Mouse (Mus musculus): ENCODE data around the gene Lurap1. TPM values are rescaled to one million over a fixed set of nuclear protein-coding genes. Genes with fewer than 3 reads are reported as not detected.

Gene Lurap1
- polyA plus RNA-seq, 1 experiment from 2014 or later: 2.1 TPM

GRCm38 (mm10) chr4:116173752-116174151 is 22.6 kb upstream of the Lurap1 start:
- Histone ChIP-seq H3K27ac (no peak overlapping the region), H3K4me3 (no peak overlapping the region), H3K36me3 (no peaks in the 10 kb centered on the region), H3K27me3 (ENCODE audit: insufficient read depth, poor library complexity, severe bottlenecking) (peaks cover 3% of the 10 kb centered on the region; the same call in 1 of the 2 replicates), H3K9me3 (no peaks in the 10 kb centered on the region), H3K4me1 (replicated peaks) (peaks cover 42% of the 10 kb centered on the region)
- 84% methylated on average over 4 of the region's 4 CpGs for WGBS
- no peak for DNase-seq (ENCODE audit: low spot score)

- H3K27me3 ChIP-seq (ENCODE audit: insufficient read depth, poor library complexity, severe bottlenecking): peaks cover 3% of the 10 kb centered on the region; the same call in 1 of the 2 replicates
- H3K9me3 ChIP-seq: no peaks in the 10 kb centered on the region
- H3K36me3 ChIP-seq: no peaks in the 10 kb centered on the region
- WGBS: 84% methylated on average over 6 of the region's 6 CpGs
- H3K27ac ChIP-seq: no peak within 1 kb of the TSS
- H3K4me1 ChIP-seq (replicated peaks): peaks cover 42% of the 10 kb centered on the region
- H3K4me3 ChIP-seq: no peak within 1 kb of the TSS
- no peak for DNase-seq (ENCODE audit: low spot score)
Measured at GRCm38 (mm10) chr4:116173072-116173471, 21.9 kb upstream of the Lurap1 start, which contains the start of the genes 1700042G07Rik and Gm49337. Gene 1700042G07Rik, plus strand, starts transcription at chr4:116173372. Gene Gm49337, plus strand, starts transcription at chr4:116173384.

GRCm38 (mm10) chr4:116169353-116169672 is 18.2 kb upstream of the Lurap1 start:
- WGBS: 73% methylated on average over 3 of the region's 3 CpGs
- no peak for DNase-seq (ENCODE audit: low spot score)
- no peak overlapping the region for H3K4me3 ChIP-seq
- H3K27ac ChIP-seq: no peak overlapping the region
- H3K27me3 ChIP-seq (ENCODE audit: insufficient read depth, poor library complexity, severe bottlenecking): no peaks in the 10 kb centered on the region
- no peaks in the 10 kb centered on the region for H3K9me3 ChIP-seq
- no peaks in the 10 kb centered on the region for H3K36me3 ChIP-seq
- peaks cover 19% of the 10 kb centered on the region for H3K4me1 ChIP-seq (replicated peaks)

- WGBS: 85% methylated on average over 7 of the region's 8 CpGs
- Histone ChIP-seq H3K27me3 (ENCODE audit: insufficient read depth, poor library complexity, severe bottlenecking) (no peaks in the 10 kb centered on the region), H3K9me3 (no peaks in the 10 kb centered on the region)
Measured at GRCm38 (mm10) chr4:116168617-116169352, 17.6 kb upstream of the Lurap1 start.

GRCm38 (mm10) chr4:116167404-116167803 is 16.3 kb upstream of the Lurap1 start, which contains the start of gene Tspan1:
Gene Tspan1, minus strand, starts transcription at chr4:116167601.
- Histone ChIP-seq H3K36me3 (no peaks in the 10 kb centered on the region), H3K27me3 (ENCODE audit: insufficient read depth, poor library complexity, severe bottlenecking) (no peaks in the 10 kb centered on the region), H3K27ac (no peak within 1 kb of the TSS), H3K9me3 (no peaks in the 10 kb centered on the region), H3K4me3 (no peak within 1 kb of the TSS), H3K4me1 (replicated peaks) (peaks cover 12% of the 10 kb centered on the region; the same call in 1 of the 2 replicates)
- DNase-seq (ENCODE audit: low spot score): no peak
- 33% methylated on average over 7 of the region's 7 CpGs for WGBS

More at GRCm38 (mm10) chr4:116168617-116169352, 17.6 kb upstream of the Lurap1 start:
- peaks cover 16% of the 10 kb centered on the region for H3K4me1 ChIP-seq (replicated peaks)
- peak; percentile 67 for DNase-seq (ENCODE audit: low spot score)
- no peaks in the 10 kb centered on the region for H3K36me3 ChIP-seq
- no peak overlapping the region for H3K4me3 ChIP-seq
- H3K27ac ChIP-seq: no peak overlapping the region

GRCm38 (mm10) chr4:116165708-116166407 is 14.7 kb upstream of the Lurap1 start:
- Histone ChIP-seq H3K27me3 (ENCODE audit: insufficient read depth, poor library complexity, severe bottlenecking) (no peaks in the 10 kb centered on the region), H3K9me3 (no peaks in the 10 kb centered on the region), H3K27ac (no peak overlapping the region), H3K36me3 (peaks cover 6% of the 10 kb centered on the region), H3K4me3 (no peak overlapping the region), H3K4me1 (replicated peaks) (peaks cover 12% of the 10 kb centered on the region; the same call in 1 of the 2 replicates)
- no peak for DNase-seq (ENCODE audit: low spot score)
- WGBS: 72% methylated on average over 8 of the region's 8 CpGs

- no peaks in the 10 kb centered on the region for H3K27me3 ChIP-seq (ENCODE audit: insufficient read depth, poor library complexity, severe bottlenecking)
- WGBS: 88% methylated on average over 2 of the region's 2 CpGs
Measured at GRCm38 (mm10) chr4:116164759-116165554, 13.8 kb upstream of the Lurap1 start.

GRCm38 (mm10) chr4:116162142-116162541 is 11.0 kb upstream of the Lurap1 start:
- WGBS: 80% methylated on average over 4 of the region's 4 CpGs
- no peak for DNase-seq (ENCODE audit: low spot score)
- Histone ChIP-seq H3K4me1 (replicated peaks) (peaks cover 12% of the 10 kb centered on the region; the same call in 1 of the 2 replicates), H3K27ac (no peak overlapping the region), H3K4me3 (no peak overlapping the region), H3K27me3 (ENCODE audit: insufficient read depth, poor library complexity, severe bottlenecking) (no peaks in the 10 kb centered on the region), H3K9me3 (no peaks in the 10 kb centered on the region), H3K36me3 (peaks cover 44% of the 10 kb centered on the region)

More at GRCm38 (mm10) chr4:116164759-116165554, 13.8 kb upstream of the Lurap1 start:
- Histone ChIP-seq H3K27ac (no peak overlapping the region), H3K4me3 (no peak overlapping the region), H3K9me3 (no peaks in the 10 kb centered on the region), H3K36me3 (peaks cover 15% of the 10 kb centered on the region), H3K4me1 (replicated peaks) (peaks cover 12% of the 10 kb centered on the region; the same call in 1 of the 2 replicates)
- DNase-seq (ENCODE audit: low spot score): no peak

- no peaks in the 10 kb centered on the region for H3K9me3 ChIP-seq
- no peak overlapping the region for H3K27ac ChIP-seq
- peaks cover 8% of the 10 kb centered on the region; the same call in 1 of the 2 replicates for H3K4me1 ChIP-seq (replicated peaks)
- no peak overlapping the region for H3K4me3 ChIP-seq
- no peaks in the 10 kb centered on the region for H3K27me3 ChIP-seq (ENCODE audit: insufficient read depth, poor library complexity, severe bottlenecking)
- H3K36me3 ChIP-seq: peaks cover 57% of the 10 kb centered on the region
- WGBS: 81% methylated on average over 3 of the region's 3 CpGs
- DNase-seq (ENCODE audit: low spot score): no peak
Measured at GRCm38 (mm10) chr4:116160769-116161168, 9.6 kb upstream of the Lurap1 start.

GRCm38 (mm10) chr4:116159912-116160311 is 8.8 kb upstream of the Lurap1 start:
- no peak overlapping the region for H3K4me3 ChIP-seq
- no peak overlapping the region for H3K27ac ChIP-seq
- WGBS: 83% methylated on average over 3 of the region's 3 CpGs
- no peaks in the 10 kb centered on the region for H3K9me3 ChIP-seq
- DNase-seq (ENCODE audit: low spot score): no peak
- H3K27me3 ChIP-seq (ENCODE audit: insufficient read depth, poor library complexity, severe bottlenecking): no peaks in the 10 kb centered on the region
- H3K36me3 ChIP-seq: peaks cover 66% of the 10 kb centered on the region
- H3K4me1 ChIP-seq (replicated peaks): 0 out of 2 replicates have a peak, but pooled peaks cover 5% of the 10 kb centered on the region

- H3K9me3 ChIP-seq: no peaks in the 10 kb centered on the region
- H3K27ac ChIP-seq: no peak overlapping the region
- H3K27me3 ChIP-seq (ENCODE audit: insufficient read depth, poor library complexity, severe bottlenecking): no peaks in the 10 kb centered on the region
- H3K4me3 ChIP-seq: no peak overlapping the region
- peaks cover 86% of the 10 kb centered on the region for H3K36me3 ChIP-seq
- WGBS: 84% methylated on average over 2 of the region's 2 CpGs
- H3K4me1 ChIP-seq (replicated peaks): no peaks in the 10 kb centered on the region
- no peak for DNase-seq (ENCODE audit: low spot score)
Measured at GRCm38 (mm10) chr4:116157882-116158281, 6.7 kb upstream of the Lurap1 start.

GRCm38 (mm10) chr4:116152702-116153101 is 1.6 kb upstream of the Lurap1 start:
- Histone ChIP-seq H3K36me3 (peaks cover 61% of the 10 kb centered on the region), H3K27ac (no peak overlapping the region), H3K9me3 (no peaks in the 10 kb centered on the region), H3K4me3 (no peak overlapping the region), H3K4me1 (replicated peaks) (peaks cover 21% of the 10 kb centered on the region), H3K27me3 (ENCODE audit: insufficient read depth, poor library complexity, severe bottlenecking) (no peaks in the 10 kb centered on the region)
- WGBS: 94% methylated on average over 15 of the region's 15 CpGs
- DNase-seq (ENCODE audit: low spot score): no peak
